Comparison of ENCODE assay signal across 8 mouse cellular contexts in genomic region chr8:109360081-109360715, GRCm38 (mm10).
DNase-seq lines count a peak whose midpoint lies in the region; ATAC-seq and TF ChIP-seq lines count a peak whose summit lies in the region.

No protein-coding gene starts in this region.

- no peak for TF ChIP-seq CTCF in thymus, adult 2 months (IDR thresholded peaks at IDR 0.05; ENCODE audit: borderline replicate concordance, control insufficient read depth, extremely low read depth, insufficient read depth, low read length, poor library complexity)

- no peak for ATAC-seq in heart, embryonic 11.5 days (replicated peaks; ENCODE audit: insufficient number of reproducible peaks, low FRiP score, low TSS enrichment)
- peak; percentile 66 for ATAC-seq in forebrain, embryonic 16.5 days
- peak; percentile 78 for ATAC-seq in midbrain, embryonic 11.5 days (ENCODE audit: low FRiP score)

- peak overlapping the region; percentile 32; the same call in 1 of the 2 replicates for H3K4me3 ChIP-seq in heart, embryonic 11.5 days (ENCODE audit: low read depth, low read length)
- H3K4me3 ChIP-seq in forebrain, embryonic 16.5 days (replicated peaks; ENCODE audit: low read length) = peak overlapping the region; percentile 8; the same call in 1 of the 2 replicates
- 0 out of 2 replicates have a peak overlapping the region, but pooled peaks have one; percentile 4 for H3K4me3 ChIP-seq in midbrain, embryonic 11.5 days (ENCODE audit: low read depth, low read length)
- H3K4me3 ChIP-seq in thymus, adult 2 months (ENCODE audit: control insufficient read depth, insufficient read depth, low read length) = no peak overlapping the region

- no peaks in the 10 kb centered on the region for H3K9me3 ChIP-seq in heart, embryonic 11.5 days (replicated peaks; ENCODE audit: control insufficient read depth, low read length)
- no peaks in the 10 kb centered on the region for H3K9me3 ChIP-seq in forebrain, embryonic 16.5 days (ENCODE audit: control insufficient read depth, low read length)
- H3K9me3 ChIP-seq in midbrain, embryonic 11.5 days (ENCODE audit: control insufficient read depth, low read length) = no peaks in the 10 kb centered on the region

- peaks cover 3% of the 10 kb centered on the region; the same call in 1 of the 2 replicates for H3K4me1 ChIP-seq in heart, embryonic 11.5 days (ENCODE audit: control insufficient read depth, insufficient read depth, low read length)
- peaks cover 22% of the 10 kb centered on the region for H3K4me1 ChIP-seq in forebrain, embryonic 16.5 days (replicated peaks; ENCODE audit: control insufficient read depth, insufficient read depth, low read length)
- peaks cover 27% of the 10 kb centered on the region for H3K4me1 ChIP-seq in midbrain, embryonic 11.5 days (ENCODE audit: control insufficient read depth, insufficient read depth, low read length)
- H3K4me1 ChIP-seq in thymus, adult 2 months (replicated peaks; ENCODE audit: control insufficient read depth, insufficient read depth, low read length) = no peaks in the 10 kb centered on the region

- peak overlapping the region; percentile 67 for H3K4me2 ChIP-seq in heart, embryonic 11.5 days
- H3K4me2 ChIP-seq in forebrain, embryonic 16.5 days (ENCODE audit: low read length) = peak overlapping the region; percentile 65
- peak overlapping the region; percentile 53 for H3K4me2 ChIP-seq in midbrain, embryonic 11.5 days

- no peaks in the 10 kb centered on the region for H3K27me3 ChIP-seq in heart, embryonic 11.5 days (ENCODE audit: control insufficient read depth, insufficient read depth, low read length)
- no peaks in the 10 kb centered on the region for H3K27me3 ChIP-seq in forebrain, embryonic 16.5 days (replicated peaks; ENCODE audit: control insufficient read depth, insufficient read depth, low read length)
- no peaks in the 10 kb centered on the region for H3K27me3 ChIP-seq in midbrain, embryonic 11.5 days (ENCODE audit: control insufficient read depth, insufficient read depth, low read length)
- no peaks in the 10 kb centered on the region for H3K27me3 ChIP-seq in thymus, adult 2 months (ENCODE audit: control insufficient read depth, insufficient read depth, low read length)

- H3K36me3 ChIP-seq in heart, embryonic 11.5 days (ENCODE audit: control insufficient read depth, insufficient read depth, low read length) = no peaks in the 10 kb centered on the region
- H3K36me3 ChIP-seq in forebrain, embryonic 16.5 days (ENCODE audit: control insufficient read depth, insufficient read depth) = no peaks in the 10 kb centered on the region
- H3K36me3 ChIP-seq in midbrain, embryonic 11.5 days (ENCODE audit: control insufficient read depth, insufficient read depth, low read length) = no peaks in the 10 kb centered on the region
- H3K36me3 ChIP-seq in thymus, adult 2 months (ENCODE audit: control insufficient read depth, insufficient read depth, low read length) = no peaks in the 10 kb centered on the region

- TF ChIP-seq POLR2A in thymus, adult 2 months (IDR thresholded peaks at IDR 0.05; ENCODE audit: control insufficient read depth, extremely low read depth, insufficient read depth, low read length, poor library complexity) = no peak

- WGBS in heart, embryonic 11.5 days (ENCODE audit: insufficient replicate concordance) = 36% methylated on average over 14 of the region's 14 CpGs
- WGBS in forebrain, embryonic 16.5 days = 9% methylated on average over 14 of the region's 14 CpGs
- 14% methylated on average over 14 of the region's 14 CpGs for WGBS in midbrain, embryonic 11.5 days
- WGBS in thymus, adult 2 months = 58% methylated on average over 14 of the region's 14 CpGs

- no peak for DNase-seq in heart, adult 18-20 months
- peak; percentile 14 for DNase-seq in MN1 (ENCODE audit: low spot score)
- peak; percentile 96 for DNase-seq in midbrain, embryonic 11.5 days (ENCODE audit: low spot score, missing footprints)
- no peak for DNase-seq in right cerebral cortex, postnatal 4 days
- DNase-seq in thymus, adult 2 months = no peak
- DNase-seq in spleen, postnatal 36 days (ENCODE audit: low spot score in 2 of 2) = no peak

- H3K27ac ChIP-seq in heart, embryonic 11.5 days (ENCODE audit: low read depth, low read length) = no peak overlapping the region
- H3K27ac ChIP-seq in forebrain, embryonic 16.5 days (ENCODE audit: low read length) = peak overlapping the region; percentile 77
- peak overlapping the region; percentile 83 for H3K27ac ChIP-seq in midbrain, embryonic 11.5 days (ENCODE audit: low read depth, low read length)
- no peak overlapping the region for H3K27ac ChIP-seq in thymus, adult 2 months (ENCODE audit: control insufficient read depth, insufficient read depth, low read length)

- H3K9ac ChIP-seq in heart, embryonic 11.5 days (ENCODE audit: low read depth, low read length) = no peak overlapping the region
- peak overlapping the region; percentile 38 for H3K9ac ChIP-seq in forebrain, embryonic 16.5 days (replicated peaks; ENCODE audit: low read depth, low read length)
- peak overlapping the region; percentile 65 for H3K9ac ChIP-seq in midbrain, embryonic 11.5 days (ENCODE audit: low read length)

Comparison
In these comparisons a context has a peak if more than half of its experiments do, and no peak if none do; other contexts are left out.
1. H3K27ac ChIP-seq: peak in forebrain, embryonic 16.5 days (single experiment) and midbrain, embryonic 11.5 days (single experiment); none in heart, embryonic 11.5 days (single experiment) and thymus, adult 2 months (single experiment).
2. DNase-seq: peak in MN1 (single experiment) and midbrain, embryonic 11.5 days (single experiment); none in heart, adult 18-20 months (0 of 2), right cerebral cortex, postnatal 4 days (single experiment), thymus, adult 2 months (single experiment) and spleen, postnatal 36 days (0 of 2).
3. Peak in every context shown above with its lines, with median percentiles within 50 percentile points of each other: H3K4me2 ChIP-seq.